Mouse (Mus musculus): Measurements from ENCODE around the gene Zfp775. TPM values are rescaled to one million over a fixed set of nuclear protein-coding genes. Genes with fewer than 3 reads are reported as not detected.
A peak's percentile ranks its signal among the peaks of the same experiment; 100 is the strongest.

The Zfp775 gene
- 12.7 and 14.6 TPM in 2 replicates for polyA plus RNA-seq (2016; fragmentation: Nextera tagmentation; extraction: Ambion mirVana)

- 5% methylated on average over 42 of the region's 42 CpGs for WGBS
- peak; percentile 100 for ATAC-seq (ENCODE audit: low FRiP score)
Observed at GRCm38 (mm10) chr6:48601271-48602079, at the start of gene Zfp775. Zfp775 (plus strand) TSS chr6:48602063.

GRCm38 (mm10) chr6:48552918-48553317 is 48.9 kb upstream of the Zfp775 start:
- peaks cover 17% of the 10 kb centered on the region for H3K4me1 ChIP-seq
- no peaks in the 10 kb centered on the region for H3K9me3 ChIP-seq (replicated peaks)
- ATAC-seq (ENCODE audit: low FRiP score), result no peak
- H3K27ac ChIP-seq, result no peak overlapping the region
- H3K27me3 ChIP-seq, result no peaks in the 10 kb centered on the region
- H3K36me3 ChIP-seq, result peaks cover 13% of the 10 kb centered on the region
- WGBS, result 58% methylated on average over 4 of the region's 4 CpGs
- no peak overlapping the region for H3K4me2 ChIP-seq (replicated peaks)
- H3K9ac ChIP-seq, result no peak overlapping the region
- H3K4me3 ChIP-seq, result no peak overlapping the region

More at GRCm38 (mm10) chr6:48601271-48602079, at the start of gene Zfp775:
- H3K4me1 ChIP-seq, result peaks cover 13% of the 10 kb centered on the region
- peak within 1 kb of the TSS; percentile 62 for H3K4me3 ChIP-seq
- H3K27me3 ChIP-seq, result no peaks in the 10 kb centered on the region
- H3K4me2 ChIP-seq (replicated peaks), result peak within 1 kb of the TSS; percentile 84
- peak within 1 kb of the TSS; percentile 85 for H3K27ac ChIP-seq
- H3K9me3 ChIP-seq (replicated peaks), result peaks cover 15% of the 10 kb centered on the region
- H3K9ac ChIP-seq, result peak within 1 kb of the TSS; percentile 89
- peaks cover 38% of the 10 kb centered on the region for H3K36me3 ChIP-seq

DNA sequence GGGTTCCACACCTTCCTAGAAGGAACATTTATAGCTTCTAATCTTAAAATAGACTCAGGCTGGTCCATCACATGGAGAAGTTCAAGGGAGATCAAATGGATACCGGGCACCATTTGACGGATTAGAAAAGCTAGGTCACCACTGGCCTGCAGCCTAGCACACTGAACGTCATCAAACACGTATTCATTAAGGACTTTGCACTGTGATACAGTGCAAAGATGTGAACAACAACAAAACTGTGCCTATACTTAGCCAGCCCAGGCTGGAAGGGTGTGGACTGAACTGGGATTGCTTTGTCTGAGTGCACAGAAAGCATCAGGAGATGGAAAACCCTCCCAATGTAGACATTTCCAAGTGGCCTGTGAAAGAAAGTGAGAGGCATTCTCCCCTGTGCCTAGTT is 48.0 kb upstream of the Zfp775 start:
- WGBS, result 77% methylated on average over 4 of the region's 4 CpGs
- peaks cover 17% of the 10 kb centered on the region for H3K4me1 ChIP-seq
- peak; percentile 23 for ATAC-seq (ENCODE audit: low FRiP score)

DNA sequence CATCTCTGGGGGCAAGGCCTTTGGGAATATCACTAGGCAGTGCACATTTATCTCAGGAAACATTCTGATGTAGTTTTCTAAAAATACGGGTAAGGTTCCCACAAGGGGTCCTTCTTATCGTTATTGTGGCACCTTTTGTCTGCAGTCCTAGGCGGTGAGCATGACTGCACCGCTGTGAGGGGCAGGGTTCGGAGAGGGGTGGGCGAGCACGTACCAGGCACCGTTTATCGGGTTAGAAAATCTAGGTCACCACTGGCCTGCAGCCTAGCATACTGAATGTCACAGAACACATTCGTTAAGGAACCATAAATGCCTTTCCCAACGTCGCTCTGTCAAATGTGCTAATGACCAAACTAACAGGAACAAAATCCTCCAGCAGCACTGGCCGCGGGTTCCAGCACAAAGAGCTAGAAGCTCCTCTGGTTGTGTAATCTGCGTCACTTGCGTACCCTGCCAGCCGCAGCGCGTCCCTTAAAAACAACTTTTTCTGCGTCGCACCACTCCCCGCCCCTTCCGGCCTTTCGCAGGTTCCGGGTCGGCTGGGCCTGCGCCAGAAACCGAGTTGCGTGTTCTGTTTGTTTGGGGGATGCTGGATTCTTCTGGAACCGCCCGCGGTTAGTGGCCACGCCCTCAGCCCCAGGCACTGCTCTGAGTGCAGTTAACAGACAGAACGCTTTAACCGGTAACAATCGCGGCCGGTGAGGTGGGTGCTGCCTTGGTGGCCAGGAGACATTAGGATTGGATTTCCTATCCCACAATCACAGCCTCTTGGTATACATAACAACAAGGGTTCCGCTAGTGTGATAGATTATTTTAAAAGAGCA is 47.4 kb upstream of the Zfp775 start, which contains the start of gene Lrrc61:
Lrrc61 (plus strand) TSS at position 517 of the 824 bp plus-strand sequence.
- Histone ChIP-seq H3K9me3 (replicated peaks) (no peaks in the 10 kb centered on the region), H3K4me2 (replicated peaks) (peak within 1 kb of the TSS; percentile 78), H3K27ac (peak within 1 kb of the TSS; percentile 96), H3K4me1 (peaks cover 17% of the 10 kb centered on the region), H3K9ac (peak within 1 kb of the TSS; percentile 74), H3K4me3 (peak within 1 kb of the TSS; percentile 46), H3K27me3 (no peaks in the 10 kb centered on the region), H3K36me3 (peaks cover 18% of the 10 kb centered on the region)
- 1% methylated on average over 39 of the region's 39 CpGs for WGBS
- peak; percentile 91 for ATAC-seq (ENCODE audit: low FRiP score)

More for the DNA sequence above, 48.0 kb upstream of the Zfp775 start:
- H3K9ac ChIP-seq, result peak overlapping the region; percentile 74
- H3K9me3 ChIP-seq (replicated peaks), result no peaks in the 10 kb centered on the region
- peak overlapping the region; percentile 46 for H3K4me3 ChIP-seq
- H3K36me3 ChIP-seq, result peaks cover 14% of the 10 kb centered on the region
- no peaks in the 10 kb centered on the region for H3K27me3 ChIP-seq
- peak overlapping the region; percentile 78 for H3K4me2 ChIP-seq (replicated peaks)
- peak overlapping the region; percentile 96 for H3K27ac ChIP-seq

DNA sequence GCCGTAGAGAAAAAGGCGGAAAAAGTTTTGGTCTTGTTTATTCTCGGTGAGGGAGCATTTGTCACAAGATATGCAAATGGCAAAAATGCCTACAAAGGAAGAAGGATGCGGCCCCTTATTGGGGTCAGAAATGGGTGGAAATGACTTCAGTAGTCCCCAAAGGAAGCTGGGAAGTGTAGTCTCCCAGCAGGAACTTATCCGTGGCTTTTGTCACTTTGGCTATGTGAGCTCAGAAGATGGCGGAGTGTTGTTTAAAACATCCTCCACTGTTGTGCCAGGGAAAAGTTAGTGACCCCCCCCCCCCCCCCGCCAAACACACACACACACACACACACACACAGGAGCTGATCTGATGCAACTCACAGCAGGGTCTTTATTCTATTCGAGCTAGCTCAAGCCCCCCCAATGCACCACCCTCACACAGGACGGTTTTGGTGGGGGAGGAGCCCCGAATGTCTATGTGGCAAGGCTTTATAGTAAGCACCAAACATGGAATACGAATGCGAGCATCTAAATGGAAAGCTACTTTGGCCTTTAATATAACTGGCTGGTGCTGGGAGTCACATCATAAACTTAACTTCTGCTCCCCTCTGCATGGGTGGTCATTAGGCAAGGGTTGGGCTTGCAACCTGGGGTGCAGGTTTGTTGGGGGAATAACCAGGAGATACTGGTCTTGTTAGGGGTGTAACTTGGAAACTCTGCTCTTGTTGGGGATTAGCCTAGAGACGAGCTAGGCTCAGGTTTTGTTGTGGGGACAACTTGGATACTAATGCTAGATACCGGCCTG is 46.6 kb upstream of the Zfp775 start:
- Histone ChIP-seq H3K27me3 (no peaks in the 10 kb centered on the region), H3K9me3 (replicated peaks) (no peaks in the 10 kb centered on the region), H3K4me1 (peaks cover 17% of the 10 kb centered on the region), H3K4me3 (peak overlapping the region; percentile 46), H3K4me2 (replicated peaks) (peak overlapping the region; percentile 78), H3K9ac (peak overlapping the region; percentile 74), H3K27ac (peak overlapping the region; percentile 96), H3K36me3 (peaks cover 22% of the 10 kb centered on the region)
- 33% methylated on average over 13 of the region's 14 CpGs for WGBS
- ATAC-seq (ENCODE audit: low FRiP score), result peak; percentile 91

GRCm38 (mm10) chr6:48555956-48556355 is 45.9 kb upstream of the Zfp775 start:
- WGBS, result 90% methylated on average over 3 of the region's 3 CpGs
- Histone ChIP-seq H3K27ac (no peak overlapping the region), H3K4me3 (no peak overlapping the region), H3K4me2 (replicated peaks) (peak overlapping the region; percentile 78; the same call in 1 of the 2 replicates), H3K4me1 (peaks cover 17% of the 10 kb centered on the region), H3K9ac (no peak overlapping the region), H3K27me3 (no peaks in the 10 kb centered on the region), H3K36me3 (peaks cover 25% of the 10 kb centered on the region), H3K9me3 (replicated peaks) (no peaks in the 10 kb centered on the region)
- no peak for ATAC-seq (ENCODE audit: low FRiP score)

- ATAC-seq (ENCODE audit: low FRiP score), result 0 out of 2 replicates have a peak, but pooled peaks have one; percentile 52
- Histone ChIP-seq H3K4me2 (replicated peaks) (no peak overlapping the region), H3K9ac (no peak overlapping the region), H3K27ac (no peak overlapping the region), H3K36me3 (peaks cover 36% of the 10 kb centered on the region), H3K4me1 (0 out of 2 replicates have a peak, but pooled peaks cover 5% of the 10 kb centered on the region), H3K27me3 (no peaks in the 10 kb centered on the region), H3K9me3 (replicated peaks) (no peaks in the 10 kb centered on the region), H3K4me3 (no peak overlapping the region)
- 89% methylated on average over 4 of the region's 4 CpGs for WGBS
Observed at GRCm38 (mm10) chr6:48565693-48566310, 36.1 kb upstream of the Zfp775 start.

DNA sequence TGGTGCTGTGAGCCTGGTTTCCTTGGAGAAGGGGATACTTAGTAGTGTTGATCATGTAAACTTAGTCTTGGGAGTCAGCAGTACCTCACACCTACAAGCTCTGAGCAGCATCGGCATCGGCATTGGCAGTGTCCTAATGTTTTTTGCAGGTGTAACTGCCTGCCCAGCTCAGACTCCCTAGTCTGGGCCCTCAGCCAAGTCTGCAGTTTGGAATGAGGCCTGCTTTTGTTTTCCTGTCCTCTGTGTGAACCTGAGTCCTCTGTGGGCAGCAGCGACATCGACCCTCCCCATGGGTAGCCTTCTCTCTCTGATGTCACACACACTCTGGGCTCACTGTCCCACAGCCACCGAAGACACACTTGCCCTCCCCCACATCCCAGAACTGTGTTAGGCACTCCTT is 35.6 kb upstream of the Zfp775 start:
- ATAC-seq (ENCODE audit: low FRiP score), result no peak
- H3K4me1 ChIP-seq, result 0 out of 2 replicates have a peak, but pooled peaks cover 5% of the 10 kb centered on the region
- no peaks in the 10 kb centered on the region for H3K9me3 ChIP-seq (replicated peaks)
- 60% methylated on average over 5 of the region's 5 CpGs for WGBS
- H3K9ac ChIP-seq, result no peak overlapping the region
- H3K27me3 ChIP-seq, result no peaks in the 10 kb centered on the region
- no peak overlapping the region for H3K27ac ChIP-seq
- peaks cover 32% of the 10 kb centered on the region for H3K36me3 ChIP-seq
- H3K4me3 ChIP-seq, result no peak overlapping the region
- no peak overlapping the region for H3K4me2 ChIP-seq (replicated peaks)

GRCm38 (mm10) chr6:48568036-48568984 is 33.6 kb upstream of the Zfp775 start:
- WGBS, result 86% methylated on average over 21 of the region's 21 CpGs
- Histone ChIP-seq H3K9me3 (replicated peaks) (no peaks in the 10 kb centered on the region), H3K36me3 (peaks cover 23% of the 10 kb centered on the region), H3K9ac (no peak overlapping the region), H3K4me1 (0 out of 2 replicates have a peak, but pooled peaks cover 5% of the 10 kb centered on the region), H3K4me3 (no peak overlapping the region), H3K27me3 (no peaks in the 10 kb centered on the region), H3K27ac (no peak overlapping the region), H3K4me2 (replicated peaks) (no peak overlapping the region)
- ATAC-seq (ENCODE audit: low FRiP score), result no peak

DNA sequence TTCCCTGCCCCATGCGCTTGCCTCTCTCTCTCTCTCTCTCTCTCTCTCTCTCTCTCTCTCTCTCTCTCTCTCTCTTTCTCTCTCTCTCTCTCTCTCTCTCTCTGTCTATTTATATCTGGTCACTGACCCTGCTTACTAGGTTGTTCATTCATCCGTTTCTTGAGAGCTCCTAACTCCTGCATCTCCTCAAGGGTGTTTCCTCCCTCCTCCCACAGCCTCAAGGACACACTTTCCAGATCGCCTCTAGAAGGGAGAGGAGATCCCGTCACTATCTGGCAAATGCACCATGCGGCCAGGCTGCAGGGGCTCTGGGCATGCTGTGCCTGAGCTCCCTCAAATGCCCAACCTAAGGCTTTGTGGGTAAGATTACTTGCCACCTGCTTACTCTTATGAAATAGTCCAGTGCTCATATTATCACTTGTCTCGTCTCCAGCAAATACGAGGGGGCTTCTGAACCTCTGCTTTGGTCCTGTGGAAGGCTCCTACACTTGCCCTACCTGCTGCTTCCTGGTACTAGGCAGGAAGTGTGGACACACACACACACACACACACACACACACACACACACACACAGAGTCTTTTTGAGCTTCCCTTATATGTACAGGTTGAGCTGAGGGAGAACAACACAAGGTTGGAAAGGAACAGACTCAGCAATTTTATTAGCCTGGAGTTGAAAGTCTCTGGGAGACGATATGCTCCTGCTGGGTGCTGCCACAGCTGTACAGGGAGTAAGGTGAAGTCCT is 32.6 kb upstream of the Zfp775 start:
- WGBS, result 86% methylated on average over 7 of the region's 8 CpGs
- no peak for ATAC-seq (ENCODE audit: low FRiP score)
- Histone ChIP-seq H3K9ac (no peak overlapping the region), H3K4me2 (replicated peaks) (no peak overlapping the region), H3K4me3 (no peak overlapping the region), H3K4me1 (0 out of 2 replicates have a peak, but pooled peaks cover 5% of the 10 kb centered on the region), H3K36me3 (peaks cover 19% of the 10 kb centered on the region), H3K9me3 (replicated peaks) (no peaks in the 10 kb centered on the region), H3K27me3 (no peaks in the 10 kb centered on the region), H3K27ac (no peak overlapping the region)

Data from hindbrain, embryonic 12.5 days (tissue).